Mouse (Mus musculus) stomach, embryonic 14.5 days (tissue): ENCODE measurements around the gene Bbs12. TPM values are rescaled to one million over a fixed set of nuclear protein-coding genes. Genes with fewer than 3 reads are reported as not detected.

Source experiments
- ATAC-seq: fragments of 200-750 bp; cut with Nextera tagmentation; 2 replicates; pipeline ENCODE4 v1.8.0; 2017; ENCODE audit warnings: low read depth, moderate TSS enrichment; ENCODE audit not compliant: insufficient number of reproducible peaks, insufficient read depth, low FRiP score
- H3K27ac ChIP-seq: fragments of 300-500 bp; sonication (generic); 2 replicates; pipeline ENCODE4 v1.5.1; 2014; ENCODE audit warnings: mild to moderate bottlenecking, low read length, moderate library complexity, mixed read lengths
- H3K27me3 ChIP-seq: fragments of 300-500 bp; sonication (generic); 2 replicates; pipeline ENCODE4 v1.6.1; 2014; ENCODE audit warnings: low read length, control low read depth, mixed read lengths; ENCODE audit not compliant: control insufficient read depth, insufficient read depth
- H3K36me3 ChIP-seq: fragments of 300-500 bp; sonication (generic); 2 replicates; pipeline ENCODE4 v1.6.1; 2014; ENCODE audit warnings: mild to moderate bottlenecking, control low read depth, low read length, moderate library complexity, mixed read lengths; ENCODE audit not compliant: control insufficient read depth, insufficient read depth
- H3K4me1 ChIP-seq: fragments of 300-500 bp; sonication (generic); 2 replicates; pipeline ENCODE4 v1.6.1; 2014; ENCODE audit warnings: low read length, control low read depth, mixed read lengths; ENCODE audit not compliant: control insufficient read depth, insufficient read depth
- H3K4me2 ChIP-seq: fragments of 300-500 bp; sonication (generic); replicated peaks from 2 replicates; pipeline ENCODE4 v1.6.1; 2014; ENCODE audit warnings: low read depth, low read length, control low read depth
- H3K4me3 ChIP-seq: fragments of 300-500 bp; sonication (generic); 2 replicates; pipeline ENCODE4 v1.5.1; 2014; ENCODE audit warnings: low read depth, low read length, control low read depth
- H3K9ac ChIP-seq: fragments of 300-500 bp; sonication (generic); replicated peaks from 2 replicates; pipeline ENCODE4 v1.6.1; 2014; ENCODE audit warnings: low read depth, mild to moderate bottlenecking, control low read depth, low read length, moderate library complexity, mixed read lengths
- H3K9me3 ChIP-seq: fragments of 300-500 bp; sonication (generic); 2 replicates; pipeline ENCODE4 v1.6.1; 2016; ENCODE audit warnings: low read depth, low read length, control low read depth; ENCODE audit not compliant: control insufficient read depth
- WGBS: fragments of 180-500 bp; shearing (Covaris S2); extraction: QIAGEN DNeasy Blood & Tissue Kit; methylation state at CpG from one replicate; pipeline ENCODE4 v1.1.7; 2014; 5-methylcytosine and 5-hydroxymethylcytosine counted together
- polyA plus RNA-seq: library from polyadenylated mRNA; unstranded; fragments of >200 nt; fragmentation: Nextera tagmentation; extraction: Ambion mirVana; gene quantifications from 2 replicates; pipeline ENCODE4 v1.2.1, GENCODE M21; 2014

Gene Bbs12
- polyA plus RNA-seq = 8.1 and 9.2 TPM in 2 replicates

GRCm38 (mm10) chr3:37312370-37312941 lies at the start of gene Bbs12, which contains the start of gene Cetn4:
Gene Bbs12 (plus strand): TSS chr3:37312554.
Gene Cetn4 (minus strand): TSS chr3:37312708.
- under 1% methylated on average over 54 of the region's 54 CpGs for WGBS
- Histone ChIP-seq H3K4me1 (0 out of 2 replicates have a peak, but pooled peaks cover 3% of the 10 kb centered on the region), H3K27ac (peak within 1 kb of the TSS; percentile 83), H3K4me3 (peak within 1 kb of the TSS; percentile 79), H3K27me3 (no peaks in the 10 kb centered on the region), H3K9ac (peak within 1 kb of the TSS; percentile 71), H3K36me3 (no peaks in the 10 kb centered on the region), H3K9me3 (no peaks in the 10 kb centered on the region), H3K4me2 (peak within 1 kb of the TSS; percentile 62)
- ATAC-seq = peak; percentile 100

- Histone ChIP-seq H3K9me3 (no peaks in the 10 kb centered on the region), H3K4me1 (no peaks in the 10 kb centered on the region), H3K4me3 (no peak overlapping the region), H3K27me3 (no peaks in the 10 kb centered on the region), H3K27ac (no peak overlapping the region), H3K36me3 (no peaks in the 10 kb centered on the region), H3K4me2 (no peak overlapping the region), H3K9ac (no peak overlapping the region)
- no peak for ATAC-seq
- 84% methylated on average over 11 of the region's 11 CpGs for WGBS
Observed at GRCm38 (mm10) chr3:37268338-37268737, 44.0 kb upstream of the Bbs12 start.

- Histone ChIP-seq H3K4me1 (no peaks in the 10 kb centered on the region), H3K9ac (no peak overlapping the region), H3K27ac (no peak overlapping the region), H3K36me3 (no peaks in the 10 kb centered on the region), H3K9me3 (no peaks in the 10 kb centered on the region), H3K4me2 (no peak overlapping the region), H3K4me3 (no peak overlapping the region), H3K27me3 (no peaks in the 10 kb centered on the region)
- WGBS = 80% methylated on average over 4 of the region's 4 CpGs
- ATAC-seq = no peak
Observed at GRCm38 (mm10) chr3:37269926-37270325, 42.4 kb upstream of the Bbs12 start.

GRCm38 (mm10) chr3:37271209-37271608 lies 41.1 kb upstream of the Bbs12 start:
- no peak for ATAC-seq
- Histone ChIP-seq H3K4me2 (no peak overlapping the region), H3K4me3 (no peak overlapping the region), H3K9ac (no peak overlapping the region), H3K27ac (no peak overlapping the region), H3K36me3 (no peaks in the 10 kb centered on the region), H3K4me1 (no peaks in the 10 kb centered on the region), H3K9me3 (no peaks in the 10 kb centered on the region), H3K27me3 (no peaks in the 10 kb centered on the region)
- 0% methylated on average over 1 of the region's 1 CpGs for WGBS

- Histone ChIP-seq H3K27me3 (no peaks in the 10 kb centered on the region), H3K9ac (no peak overlapping the region), H3K27ac (no peak overlapping the region), H3K4me3 (no peak overlapping the region), H3K9me3 (no peaks in the 10 kb centered on the region), H3K36me3 (no peaks in the 10 kb centered on the region), H3K4me2 (no peak overlapping the region), H3K4me1 (no peaks in the 10 kb centered on the region)
- no peak for ATAC-seq
- WGBS = 82% methylated on average over 7 of the region's 7 CpGs
Observed at GRCm38 (mm10) chr3:37273092-37273491, 39.3 kb upstream of the Bbs12 start.

- Histone ChIP-seq H3K36me3 (no peaks in the 10 kb centered on the region), H3K27ac (no peak overlapping the region), H3K4me1 (no peaks in the 10 kb centered on the region), H3K27me3 (no peaks in the 10 kb centered on the region), H3K9me3 (no peaks in the 10 kb centered on the region), H3K4me3 (no peak overlapping the region), H3K9ac (no peak overlapping the region), H3K4me2 (no peak overlapping the region)
- WGBS = 76% methylated on average over 6 of the region's 6 CpGs
- no peak for ATAC-seq
Observed at GRCm38 (mm10) chr3:37274661-37275060, 37.7 kb upstream of the Bbs12 start.

- Histone ChIP-seq H3K27me3 (no peaks in the 10 kb centered on the region), H3K36me3 (no peaks in the 10 kb centered on the region), H3K9ac (no peak overlapping the region), H3K4me1 (no peaks in the 10 kb centered on the region), H3K4me2 (no peak overlapping the region), H3K27ac (no peak overlapping the region), H3K9me3 (no peaks in the 10 kb centered on the region), H3K4me3 (no peak overlapping the region)
- no peak for ATAC-seq
- 73% methylated on average over 1 of the region's 1 CpGs for WGBS
Observed at GRCm38 (mm10) chr3:37280221-37280620, 32.1 kb upstream of the Bbs12 start.

- WGBS = 61% methylated on average over 8 of the region's 8 CpGs
- Histone ChIP-seq H3K9ac (no peak overlapping the region), H3K4me3 (no peak overlapping the region), H3K27me3 (no peaks in the 10 kb centered on the region), H3K9me3 (no peaks in the 10 kb centered on the region), H3K4me2 (no peak overlapping the region), H3K27ac (no peak overlapping the region), H3K36me3 (no peaks in the 10 kb centered on the region), H3K4me1 (no peaks in the 10 kb centered on the region)
- ATAC-seq = no peak
Observed at GRCm38 (mm10) chr3:37280871-37281270, 31.5 kb upstream of the Bbs12 start.
